25 mouse cellular contexts compared by ENCODE assay signal in genomic region chr17:14705466-14705865, GRCm38 (mm10). TPM values are rescaled to one million over a fixed set of nuclear protein-coding genes. Genes with fewer than 3 reads are reported as not detected.
A peak's percentile ranks its signal among the peaks of the same experiment; 100 is the strongest.
DNase-seq lines count a peak whose midpoint lies in the region; ATAC-seq lines count a peak whose summit lies in the region.
"Had no signal": no experiment of that assay in that cellular context is flagged by ENCODE, and none has a peak within 500 bp of the region (broad histone marks: within the 10 kb centered on the region; RNA-seq: fewer than 3 reads in every experiment).

No protein-coding gene starts in this region.

- H3K27me3 ChIP-seq in limb, embryonic 10.5 days (ENCODE audit: low read depth, poor library complexity, severe bottlenecking): no peaks in the 10 kb centered on the region
- H3K27me3 ChIP-seq: embryonic facial prominence, embryonic 12.5 days; forebrain, embryonic 15.5 days; heart, embryonic 15.5 days had no signal

- WGBS in limb, embryonic 10.5 days: 89% methylated on average over 2 of the region's 2 CpGs

- no peak overlapping the region for H3K4me3 ChIP-seq in limb, embryonic 10.5 days
- H3K4me3 ChIP-seq: embryonic facial prominence, embryonic 12.5 days; forebrain, embryonic 15.5 days; gastrocnemius, adult 2 months; heart, embryonic 15.5 days; hindbrain, embryonic 10.5 days had no signal

- peak; percentile 59; the same call in 1 of the 2 replicates for ATAC-seq in frontal cortex, adult (ENCODE audit: low TSS enrichment)
- ATAC-seq: CD4-positive, CD25-positive, alpha-beta regulatory T cell, adult 4 months; forebrain, embryonic 15.5 days had no signal

- H3K4me1 ChIP-seq in limb, embryonic 10.5 days: peaks cover 7% of the 10 kb centered on the region
- H3K4me1 ChIP-seq: forebrain, embryonic 15.5 days; heart, embryonic 15.5 days had no signal

- H3K9me3 ChIP-seq in limb, embryonic 10.5 days (replicated peaks): no peaks in the 10 kb centered on the region
- H3K9me3 ChIP-seq: embryonic facial prominence, embryonic 12.5 days; forebrain, embryonic 15.5 days; G1E; heart, embryonic 15.5 days; hindbrain, embryonic 10.5 days had no signal

- no peaks in the 10 kb centered on the region for H3K36me3 ChIP-seq in limb, embryonic 10.5 days
- H3K36me3 ChIP-seq: embryonic facial prominence, embryonic 12.5 days; forebrain, embryonic 15.5 days; G1E; heart, embryonic 15.5 days; hindbrain, embryonic 10.5 days had no signal

- H3K27ac ChIP-seq in limb, embryonic 10.5 days: no peak overlapping the region
- H3K27ac ChIP-seq: embryonic facial prominence, embryonic 12.5 days; forebrain, embryonic 15.5 days; gastrocnemius, adult 2 months; heart, embryonic 15.5 days; hindbrain, embryonic 10.5 days; hindbrain, embryonic 14.5 days had no signal

- DNase-seq in frontal cortex, postnatal 14 days (ENCODE audit: low spot score in 2 of 2): no peak
- peak; percentile 34 for DNase-seq in layer of hippocampus, adult 11-12 months (ENCODE audit: low spot score)
- DNase-seq in layer of hippocampus, postnatal 25 days (ENCODE audit: extremely low spot score in 1 of 2, low spot score in 1 of 2): no peak
- DNase-seq in brain, adult 2 months (ENCODE audit: low read depth, low spot score): peak; percentile 45
- peak; percentile 63 for DNase-seq in layer of hippocampus, adult 9-11 months
- no peak for DNase-seq in spleen, postnatal 36 days (ENCODE audit: low spot score in 2 of 2)
- DNase-seq in limb, embryonic 10.5 days (ENCODE audit: low spot score): no peak
- DNase-seq: adrenal gland, adult 8-10 months; adrenal gland, postnatal 36 days; B cell, adult 2 months; cerebellum, adult 11 months; cerebellum, adult 8-10 months; cerebellum, postnatal 14 days; embryo, embryonic 11 days; gastrocnemius, adult 2 months; gastrocnemius, postnatal 25 days had no signal

RNA-seq across cellular contexts. Expression of gene Thbs2, which starts 11.4 kb away (rescaled TPM):
- 1 to 10 TPM; 3.2 to 3.5 TPM for total RNA-seq in layer of hippocampus, postnatal 25 days (2021)
- 0.97 and 2.0 TPM in 2 replicates for polyA plus RNA-seq in limb, embryonic 10.5 days (2016; fragmentation: Nextera tagmentation; extraction: Ambion mirVana)
- total RNA-seq: granulocyte monocyte progenitor cell, adult 5-6 weeks had no signal
- polyA plus RNA-seq: CD4-positive, CD25-positive, alpha-beta regulatory T cell, adult 4 months; G1E had no signal

Comparison
In these comparisons a context has a peak if more than half of its experiments do, and no peak if none do; other contexts are left out.
1. DNase-seq: peak in layer of hippocampus, adult 11-12 months (single experiment), brain, adult 2 months (single experiment) and layer of hippocampus, adult 9-11 months (single experiment); none in frontal cortex, postnatal 14 days (0 of 2), layer of hippocampus, postnatal 25 days (0 of 2), spleen, postnatal 36 days (0 of 2) and limb, embryonic 10.5 days (single experiment).